Mouse (Mus musculus) megakaryocyte-erythroid progenitor cell, adult 5-6 weeks (primary cell): ENCODE data around the gene 1700023F06Rik. TPM values are rescaled to one million over a fixed set of nuclear protein-coding genes. Genes with fewer than 3 reads are reported as not detected.
A peak's percentile ranks its signal among the peaks of the same experiment; 100 is the strongest.

Experiments
- ATAC-seq: replicated peaks from 2 replicates; pipeline ENCODE4 v1.8.0; 2016; ENCODE audit warnings: mild to moderate bottlenecking, inconsistent platforms; ENCODE audit not compliant: severe bottlenecking, poor library complexity, low FRiP score, low TSS enrichment
- total RNA-seq, 2 experiments: library from RNA; stranded (forward) in 1 of 2; stranded (reverse) in 1 of 2; fragments of 200-1000, 215-1000 nt in 1 of 2; fragments of >200 nt in 1 of 2; fragmentation: Nextera tagmentation in 1 of 2; gene quantifications; 2 replicates each; pipeline ENCODE4 v1.2.3; 2014 to 2017

1700023F06Rik gene
- total RNA-seq, 2 experiments from 2014 or later = not detected

DNA sequence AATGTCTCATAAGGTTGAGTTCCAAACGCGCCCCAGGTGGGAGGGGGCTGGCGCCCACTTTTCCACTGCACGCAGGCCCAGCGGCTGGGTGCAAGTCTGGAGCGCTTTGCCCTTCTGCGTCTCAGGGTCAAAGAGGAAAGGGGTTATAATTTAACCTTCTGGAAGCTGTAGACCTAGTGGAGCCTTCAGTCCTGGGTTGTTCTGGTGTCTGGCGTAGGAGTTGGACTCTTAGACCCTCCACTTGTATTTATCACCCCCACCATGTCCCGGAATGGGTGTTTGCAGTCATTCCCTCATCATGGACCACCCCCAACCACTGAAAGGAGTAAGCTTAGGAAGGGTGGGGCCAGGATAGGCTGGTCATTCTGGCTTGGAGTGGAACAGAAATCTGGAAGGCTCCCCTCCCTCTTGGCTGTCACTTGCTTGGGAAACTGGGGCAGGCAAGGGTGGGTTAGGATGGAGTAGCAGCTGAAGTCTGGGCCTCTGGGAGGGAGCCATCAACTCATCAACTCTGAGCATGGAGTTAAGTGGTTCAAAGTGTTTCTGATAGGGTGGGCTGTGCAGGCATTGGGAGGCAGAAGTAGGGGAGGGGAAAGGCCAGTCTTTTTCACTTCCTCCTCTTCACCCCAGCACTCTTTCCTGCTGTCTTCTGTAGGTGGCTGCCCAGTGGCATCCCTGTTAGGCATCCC lies 36.5 kb downstream of the 1700023F06Rik start:
- ATAC-seq = no peak

DNA sequence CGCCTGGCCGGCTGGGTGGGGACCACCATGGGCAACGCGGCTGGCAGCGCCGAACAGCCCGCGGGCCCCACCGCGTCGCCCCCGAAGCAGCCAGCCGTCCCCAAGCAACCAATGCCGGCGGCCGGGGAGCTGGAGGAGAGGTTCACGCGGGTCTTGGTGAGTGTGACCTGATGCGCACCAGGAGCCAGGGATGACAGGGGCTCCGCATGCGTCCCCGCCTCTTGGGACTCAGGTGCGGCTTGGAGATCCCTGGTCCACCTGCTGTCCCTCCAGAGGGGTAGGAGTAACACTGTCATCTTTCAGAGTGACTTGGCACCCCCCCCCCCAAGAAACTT lies 37.1 kb downstream of the 1700023F06Rik start:
- no peak for ATAC-seq

DNA sequence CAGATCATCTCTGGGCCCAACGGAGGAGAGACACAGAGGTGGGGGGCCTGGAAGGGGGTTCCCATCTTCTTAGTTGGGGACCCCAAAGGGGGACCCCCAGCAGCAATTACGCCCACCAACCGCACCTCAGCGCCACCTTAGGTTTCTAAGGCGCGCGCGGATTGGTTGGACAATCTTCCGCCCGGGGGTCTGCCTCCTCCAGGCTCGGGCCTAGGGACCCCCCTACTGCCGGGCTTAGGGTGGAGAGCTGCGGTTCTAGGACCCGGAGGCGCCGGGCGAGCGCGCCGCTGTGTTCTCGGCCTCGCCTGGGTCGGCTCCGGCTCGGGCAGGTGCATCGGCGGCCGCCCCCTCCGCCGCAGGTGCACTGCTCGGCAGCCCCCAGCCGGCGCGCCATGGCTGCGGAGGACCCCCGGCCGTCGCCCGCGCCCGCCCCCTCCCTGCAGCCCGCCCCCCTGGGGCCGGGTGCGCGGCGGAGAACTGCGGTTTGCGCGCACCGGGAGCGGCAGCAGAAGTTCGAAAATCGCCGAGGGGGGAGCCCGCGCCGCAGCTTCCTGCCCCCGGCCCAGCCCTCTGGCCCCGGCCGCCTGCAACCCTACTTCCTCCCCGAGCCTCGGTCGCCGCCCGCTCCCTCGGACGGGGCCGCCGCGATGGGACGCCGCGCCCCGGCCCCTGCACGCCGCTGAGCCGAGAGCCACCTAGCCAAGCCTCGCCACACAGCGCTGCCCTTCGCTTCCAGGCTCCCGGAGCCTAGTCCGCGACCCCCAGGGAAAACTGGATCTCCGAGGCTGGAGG lies 37.7 kb downstream of the 1700023F06Rik start, which contains the start of gene Fmnl1:
Gene Fmnl1 (plus strand): TSS at position 614 of the 792 bp plus-strand sequence.
- no peak for ATAC-seq

DNA sequence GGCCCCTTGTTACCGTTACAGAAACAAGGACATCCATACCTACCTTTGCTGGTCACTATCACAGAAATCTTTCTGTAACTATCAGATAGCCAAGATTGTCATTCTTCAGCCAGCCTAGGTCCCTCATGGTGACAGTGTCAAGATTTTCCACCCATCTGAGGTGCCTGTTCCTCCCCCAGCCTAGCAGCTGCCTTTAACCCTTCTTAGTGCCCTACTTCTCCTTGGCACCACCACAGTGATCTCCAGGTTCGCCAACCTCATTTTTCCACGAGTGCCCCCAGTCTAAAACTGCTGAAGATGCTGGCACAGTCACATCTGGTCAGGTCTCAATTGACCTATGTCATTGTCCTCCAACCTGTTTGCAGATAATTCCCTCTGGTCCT lies 38.3 kb downstream of the 1700023F06Rik start:
- ATAC-seq = no peak

DNA sequence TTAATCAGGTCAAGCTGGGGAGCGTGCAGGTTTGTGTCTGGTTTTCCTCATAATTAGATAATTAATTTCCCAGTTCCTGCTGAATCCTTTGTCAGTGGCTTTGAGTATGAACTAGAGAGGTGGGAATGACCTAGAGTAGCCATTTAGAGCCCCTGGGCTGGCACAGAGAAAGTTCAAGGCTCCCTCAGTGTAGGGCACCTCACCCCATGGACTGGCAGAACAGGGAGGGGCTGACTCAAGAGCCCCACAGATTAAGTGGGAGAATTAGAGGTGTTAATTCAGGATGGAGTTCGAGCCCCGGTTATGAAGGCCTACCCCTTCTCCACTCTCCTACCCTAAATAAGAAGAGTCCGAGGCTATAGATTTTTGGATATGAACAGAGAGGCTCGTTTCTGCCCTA lies 38.7 kb downstream of the 1700023F06Rik start:
- no peak for ATAC-seq

DNA sequence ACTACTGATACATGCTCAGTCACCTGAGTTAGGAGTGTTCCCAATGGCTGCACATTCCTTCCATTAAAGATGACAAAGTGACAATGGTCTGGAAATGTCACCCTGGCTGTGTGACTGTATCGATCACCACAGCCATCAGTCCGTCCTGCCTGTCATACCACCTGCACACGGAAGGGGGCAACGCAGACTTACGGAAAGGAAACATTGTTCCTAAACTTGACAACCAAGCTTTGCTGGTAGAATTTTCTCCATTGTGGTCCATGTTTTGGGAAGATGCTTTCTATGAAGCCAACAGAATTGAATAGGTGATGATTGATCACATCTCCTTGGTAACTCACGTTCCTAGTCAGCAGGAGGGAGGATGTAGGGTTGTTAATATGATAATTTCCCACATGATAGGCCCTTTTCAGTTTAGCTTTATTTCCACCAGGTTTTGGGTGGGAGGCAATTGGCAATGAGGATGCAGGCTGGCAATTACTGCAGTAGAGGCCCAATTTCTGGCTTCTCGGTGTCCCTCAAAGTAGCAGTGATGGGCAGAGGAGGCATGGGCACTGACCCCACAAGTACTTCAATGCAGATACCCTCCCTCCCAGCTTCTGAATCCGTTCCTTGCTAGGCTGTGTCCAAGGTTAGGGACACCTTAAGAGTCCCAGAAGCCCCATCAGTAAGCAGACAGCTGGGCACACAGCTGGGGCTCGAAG lies 39.5 kb downstream of the 1700023F06Rik start:
- ATAC-seq = peak; percentile 65; the same call in 1 of the 2 replicates

DNA sequence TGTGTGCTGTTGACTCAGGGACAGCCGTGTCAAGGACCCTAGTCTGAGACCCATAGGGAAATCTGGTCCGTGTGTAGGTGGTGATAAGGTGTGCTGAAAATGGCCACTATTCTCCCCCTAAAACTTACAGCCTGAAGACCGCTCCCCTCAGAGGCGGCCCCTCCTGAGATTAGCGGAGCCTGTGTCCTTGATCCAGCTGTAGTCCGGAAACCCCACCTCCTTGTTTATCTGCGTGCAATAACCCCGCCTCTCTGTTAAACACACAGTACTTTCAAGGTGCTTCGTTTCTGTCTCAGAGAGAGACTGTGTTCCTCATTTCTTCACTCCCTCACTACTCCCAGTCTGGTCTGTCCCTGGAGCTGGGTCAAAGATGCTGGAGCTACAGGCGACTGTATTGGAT lies 44.0 kb downstream of the 1700023F06Rik start:
- peak; percentile 71 for ATAC-seq

DNA sequence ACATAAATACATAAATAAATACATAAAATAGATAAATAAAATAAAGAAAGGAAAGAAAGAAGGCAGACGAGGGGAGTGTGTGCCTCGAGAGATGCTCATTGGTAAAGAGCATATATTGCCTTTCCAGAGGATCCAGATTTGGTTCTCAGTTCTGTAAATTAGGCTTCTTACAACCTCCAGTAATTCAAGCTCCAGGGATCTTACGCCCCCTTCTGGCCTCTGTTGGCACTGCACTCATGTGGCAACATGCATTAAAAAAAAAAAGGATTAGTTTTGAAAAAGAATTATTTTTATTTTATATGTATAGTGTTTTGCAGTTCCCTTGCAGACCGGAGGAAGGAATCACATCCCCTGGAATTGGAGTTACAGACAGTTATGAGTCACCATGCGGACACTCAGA lies 46.2 kb downstream of the 1700023F06Rik start:
- ATAC-seq = no peak

DNA sequence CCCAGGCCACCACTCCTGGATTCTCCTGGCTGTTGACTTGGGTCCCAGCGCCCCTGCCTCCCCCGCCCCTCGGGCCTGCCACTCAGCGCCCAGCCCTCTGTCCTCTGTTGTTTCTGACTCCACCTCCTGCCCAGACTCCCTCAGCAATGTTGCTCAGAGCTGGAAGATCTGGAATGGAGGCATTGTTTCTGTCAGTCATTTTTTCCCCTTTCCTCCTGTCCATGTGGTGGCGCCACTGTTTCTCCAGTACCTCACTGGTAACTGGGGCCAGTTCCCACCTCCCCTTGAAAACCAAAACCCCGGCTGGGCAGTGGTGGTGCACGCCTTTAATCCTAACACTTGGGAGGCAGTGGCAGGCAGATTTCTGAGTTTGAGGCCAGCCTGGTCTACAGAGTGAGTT lies 46.9 kb downstream of the 1700023F06Rik start:
- no peak for ATAC-seq

DNA sequence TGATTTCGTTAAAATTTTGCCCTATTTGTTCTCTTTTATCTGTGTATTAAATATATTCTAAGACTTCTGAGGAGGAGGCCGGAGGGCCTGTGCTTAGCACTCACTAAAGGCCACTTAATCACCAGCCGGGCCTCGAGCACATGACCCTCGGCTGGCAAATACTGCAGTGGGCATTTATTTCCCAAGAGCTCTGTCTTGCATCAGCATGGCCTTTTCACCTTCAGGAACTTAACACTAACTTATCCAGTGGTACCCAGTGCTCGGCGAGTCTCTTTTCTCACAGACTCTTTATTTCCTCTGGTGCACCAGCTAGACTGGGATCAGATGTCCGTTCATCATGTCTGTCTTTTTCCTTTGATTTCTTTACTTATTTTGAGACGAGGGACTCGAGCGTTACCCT lies 47.6 kb downstream of the 1700023F06Rik start:
- no peak for ATAC-seq

DNA sequence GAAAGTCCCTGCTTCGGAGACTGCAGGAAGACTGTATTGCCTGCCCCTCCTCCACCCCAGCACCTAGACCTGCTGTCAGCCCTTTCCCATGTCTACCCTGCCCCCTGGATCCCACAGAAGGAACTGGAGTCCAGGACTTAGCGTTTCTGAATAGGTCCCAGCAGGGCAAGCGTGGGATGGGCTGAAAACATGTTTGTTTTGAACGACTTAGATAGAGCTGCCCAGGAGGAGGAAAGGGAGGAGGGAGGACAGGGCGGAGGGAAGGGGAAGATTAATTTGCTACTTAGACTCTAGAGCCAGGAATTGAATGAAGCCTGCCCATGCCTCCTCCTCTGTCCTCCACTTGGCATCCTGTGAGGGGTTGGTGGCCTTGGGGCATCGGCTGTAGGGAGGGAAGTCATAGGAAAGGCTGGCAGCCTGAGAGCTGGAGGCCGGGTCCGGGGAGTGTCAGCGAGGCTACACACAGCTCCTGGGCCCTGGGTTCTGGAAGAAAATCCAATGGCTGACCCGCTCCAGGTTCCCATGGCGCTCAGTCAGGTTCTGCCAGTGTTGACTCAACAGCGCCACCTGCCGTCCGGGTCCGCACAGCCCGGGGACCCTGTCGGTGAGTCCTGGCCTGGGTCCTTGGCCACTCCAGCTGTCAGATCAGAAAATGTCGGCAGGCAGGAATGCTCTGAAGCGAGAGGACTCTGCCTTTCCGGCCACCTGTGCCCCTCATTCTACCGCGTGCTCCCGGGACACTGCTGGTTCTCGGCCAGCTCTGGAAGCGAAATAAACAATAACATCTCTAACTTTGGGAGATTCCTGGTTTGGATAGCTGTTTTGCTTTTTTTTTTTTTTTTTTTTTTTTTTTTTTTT lies 49.5 kb downstream of the 1700023F06Rik start:
- peak; percentile 87 for ATAC-seq

DNA sequence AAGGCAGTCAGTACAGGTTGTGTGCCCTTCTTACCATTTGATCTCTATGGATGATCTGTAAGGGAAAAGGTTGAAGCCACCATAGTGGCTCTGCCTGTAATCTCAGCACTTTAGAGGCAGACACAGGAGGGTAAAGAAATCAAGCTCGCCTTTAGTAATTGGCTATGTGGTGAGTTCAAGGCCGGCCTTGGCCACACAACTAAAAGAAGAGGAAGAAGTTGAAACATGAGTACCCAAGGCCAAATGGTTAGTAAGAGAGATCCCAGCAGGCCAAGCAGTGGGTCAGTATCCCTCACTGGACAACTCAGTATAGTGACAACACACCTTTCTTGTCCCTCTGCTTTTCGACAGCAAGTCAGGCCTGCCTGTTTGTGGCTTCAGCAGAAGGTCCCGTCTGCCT lies 58.6 kb downstream of the 1700023F06Rik start:
- ATAC-seq = no peak

Other genes with a start within 250 kb of the 1700023F06Rik start
- 33.2 and 36.9 TPM in 2 replicates for gene Nmt1, start 180.4 kb downstream of the 1700023F06Rik start, total RNA-seq (2014; fragmentation: Nextera tagmentation)
- 37.6 and 42.0 TPM in 2 replicates for gene Nmt1, start 180.4 kb downstream of the 1700023F06Rik start, total RNA-seq (2017)
- 24.5 and 40.3 TPM in 2 replicates for gene Dcakd, start 180.2 kb downstream of the 1700023F06Rik start, total RNA-seq (2014; fragmentation: Nextera tagmentation)
- gene Dcakd, start 180.2 kb downstream of the 1700023F06Rik start, total RNA-seq (2017) = 4.0 and 9.3 TPM in 2 replicates
- not detected in 2 replicates for gene Plcd3, start 106.9 kb downstream of the 1700023F06Rik start, total RNA-seq (2014; fragmentation: Nextera tagmentation)
- gene Plcd3, start 106.9 kb downstream of the 1700023F06Rik start, total RNA-seq (2017) = not detected in 2 replicates
- gene Acbd4, start 106.9 kb downstream of the 1700023F06Rik start, total RNA-seq (2014; fragmentation: Nextera tagmentation) = 6.8 and 15.5 TPM in 2 replicates
- 10.8 and 11.4 TPM in 2 replicates for gene Acbd4, start 106.9 kb downstream of the 1700023F06Rik start, total RNA-seq (2017)
- gene Hexim1, start 92.3 kb downstream of the 1700023F06Rik start, total RNA-seq (2014; fragmentation: Nextera tagmentation) = 10.5 and 15.5 TPM in 2 replicates
- 22.8 and 32.0 TPM in 2 replicates for gene Hexim1, start 92.3 kb downstream of the 1700023F06Rik start, total RNA-seq (2017)
- 4.1 and 12.1 TPM in 2 replicates for gene Hexim2, start 76.1 kb downstream of the 1700023F06Rik start, total RNA-seq (2014; fragmentation: Nextera tagmentation)
- gene Hexim2, start 76.1 kb downstream of the 1700023F06Rik start, total RNA-seq (2017) = 1.6 and 7.8 TPM in 2 replicates
- 32.2 and 35.9 TPM in 2 replicates for gene Fmnl1, start 37.5 kb downstream of the 1700023F06Rik start, total RNA-seq (2014; fragmentation: Nextera tagmentation)
- 7.4 and 9.7 TPM in 2 replicates for gene Fmnl1, start 37.5 kb downstream of the 1700023F06Rik start, total RNA-seq (2017)
- not detected in 2 replicates for gene Spata32, start 9.9 kb upstream of the 1700023F06Rik start, total RNA-seq (2014; fragmentation: Nextera tagmentation)
- gene Spata32, start 9.9 kb upstream of the 1700023F06Rik start, total RNA-seq (2017) = not detected in 2 replicates
- 1.8 and 2.9 TPM in 2 replicates for gene Map3k14, start 58.9 kb upstream of the 1700023F06Rik start, total RNA-seq (2014; fragmentation: Nextera tagmentation)
- gene Map3k14, start 58.9 kb upstream of the 1700023F06Rik start, total RNA-seq (2017) = 1.2 and 3.1 TPM in 2 replicates
- 1.4 and 3.3 TPM in 2 replicates for gene Arhgap27, start 155.1 kb upstream of the 1700023F06Rik start, total RNA-seq (2014; fragmentation: Nextera tagmentation)
- 2.1 and 11.1 TPM in 2 replicates for gene Arhgap27, start 155.1 kb upstream of the 1700023F06Rik start, total RNA-seq (2017)
- 12.5 and 16.3 TPM in 2 replicates for gene Plekhm1, start 204.1 kb upstream of the 1700023F06Rik start, total RNA-seq (2014; fragmentation: Nextera tagmentation)
- gene Plekhm1, start 204.1 kb upstream of the 1700023F06Rik start, total RNA-seq (2017) = 2.2 and 2.7 TPM in 2 replicates